Comparison of ENCODE assay signal across 9 mouse cellular contexts in genomic region chr14:13950401-13950800, GRCm38 (mm10). TPM values are rescaled to one million over a fixed set of nuclear protein-coding genes. Genes with fewer than 3 reads are reported as not detected.
DNase-seq lines count a peak whose midpoint lies in the region; ATAC-seq lines count a peak whose summit lies in the region.
"Had no signal": no experiment of that assay in that cellular context is flagged by ENCODE, and none has a peak within 500 bp of the region (broad histone marks: within the 10 kb centered on the region; RNA-seq: fewer than 3 reads in every experiment).

No protein-coding gene starts in this region.

- no peaks in the 10 kb centered on the region for H3K4me1 ChIP-seq in neural tube, embryonic 11.5 days (ENCODE audit: control insufficient read depth, insufficient read depth, low read length)
- no peaks in the 10 kb centered on the region for H3K4me1 ChIP-seq in liver, embryonic 11.5 days (replicated peaks; ENCODE audit: control insufficient read depth, insufficient read depth, low read length)
- H3K4me1 ChIP-seq: heart, embryonic 15.5 days had no signal

- no peak for ATAC-seq in neural tube, embryonic 11.5 days (ENCODE audit: insufficient read depth, low FRiP score, low TSS enrichment)
- ATAC-seq in liver, embryonic 11.5 days (replicated peaks; ENCODE audit: low FRiP score): peak; percentile 74

- no peaks in the 10 kb centered on the region for H3K9me3 ChIP-seq in neural tube, embryonic 11.5 days (ENCODE audit: control insufficient read depth, low read length)
- H3K9me3 ChIP-seq in liver, embryonic 11.5 days (ENCODE audit: control insufficient read depth, low read length): no peaks in the 10 kb centered on the region
- H3K9me3 ChIP-seq: heart, embryonic 15.5 days had no signal

- no peak overlapping the region for H3K4me2 ChIP-seq in neural tube, embryonic 11.5 days (ENCODE audit: low read depth)
- H3K4me2 ChIP-seq in liver, embryonic 11.5 days: no peak overlapping the region
- H3K4me2 ChIP-seq: heart, embryonic 15.5 days had no signal

- H3K36me3 ChIP-seq in neural tube, embryonic 11.5 days (ENCODE audit: control insufficient read depth, insufficient read depth, low read length): 0 out of 2 replicates have a peak, but pooled peaks cover 2% of the 10 kb centered on the region
- peaks cover 13% of the 10 kb centered on the region for H3K36me3 ChIP-seq in liver, embryonic 11.5 days (ENCODE audit: control insufficient read depth, insufficient read depth, low read length)

- no peaks in the 10 kb centered on the region for H3K27me3 ChIP-seq in neural tube, embryonic 11.5 days (ENCODE audit: control insufficient read depth, insufficient read depth, low read length)
- H3K27me3 ChIP-seq in liver, embryonic 11.5 days (replicated peaks; ENCODE audit: control insufficient read depth, insufficient read depth, low read length): no peaks in the 10 kb centered on the region
- H3K27me3 ChIP-seq: heart, embryonic 15.5 days had no signal

- DNase-seq in cerebellum, postnatal 10 days: peak; percentile 53 to 56
- no peak for DNase-seq in cerebellum, adult 11-12 months
- peak; percentile 29 for DNase-seq in neural tube, embryonic 11.5 days (ENCODE audit: low spot score)
- no peak for DNase-seq in neural tube, embryonic 10.5 days (ENCODE audit: extremely low spot score, low spot score)
- DNase-seq in embryo, embryonic 11.5 days (ENCODE audit: low read depth, low spot score): peak; percentile 17
- no peak for DNase-seq in liver, embryonic 11.5 days (ENCODE audit: low spot score)
- peak; percentile 68 for DNase-seq in retina, embryonic 14.5 days (ENCODE audit: low spot score)
- DNase-seq in layer of hippocampus, adult 9-11 months: no peak

- H3K9ac ChIP-seq in neural tube, embryonic 11.5 days (ENCODE audit: low read length): no peak overlapping the region
- H3K9ac ChIP-seq in liver, embryonic 11.5 days (ENCODE audit: low read depth, low read length): no peak overlapping the region
- H3K9ac ChIP-seq: heart, embryonic 15.5 days had no signal

- H3K4me3 ChIP-seq in neural tube, embryonic 11.5 days (ENCODE audit: low read depth, low read length): no peak overlapping the region
- H3K4me3 ChIP-seq in liver, embryonic 11.5 days (ENCODE audit: low read depth, low read length): no peak overlapping the region
- H3K4me3 ChIP-seq: heart, embryonic 15.5 days had no signal

- H3K27ac ChIP-seq in neural tube, embryonic 11.5 days (ENCODE audit: low read depth, low read length): no peak overlapping the region
- H3K27ac ChIP-seq in liver, embryonic 11.5 days (ENCODE audit: low read depth, low read length): no peak overlapping the region
- H3K27ac ChIP-seq: heart, embryonic 15.5 days had no signal

RNA-seq across cellular contexts. Expression of gene Atxn7, which starts 10.8 kb away (rescaled TPM):
- 3.9 and 4.8 TPM in 2 replicates for polyA plus RNA-seq in neural tube, embryonic 11.5 days (2014; fragmentation: Nextera tagmentation; extraction: Ambion mirVana)
- 3.0 and 4.0 TPM in 2 replicates for polyA plus RNA-seq in liver, embryonic 11.5 days (2014; fragmentation: Nextera tagmentation; extraction: Ambion mirVana)

RNA-seq across cellular contexts. Expression of gene Thoc7, which starts 11.3 kb away (rescaled TPM):
- polyA plus RNA-seq in neural tube, embryonic 11.5 days (2014; fragmentation: Nextera tagmentation; extraction: Ambion mirVana): 225 and 238 TPM in 2 replicates
- polyA plus RNA-seq in liver, embryonic 11.5 days (2014; fragmentation: Nextera tagmentation; extraction: Ambion mirVana): 178 and 191 TPM in 2 replicates

RNA-seq across cellular contexts. Expression of gene Gm281, which starts 36.1 kb away (rescaled TPM):
- not detected in 2 replicates for polyA plus RNA-seq in neural tube, embryonic 11.5 days (2014; fragmentation: Nextera tagmentation; extraction: Ambion mirVana)
- polyA plus RNA-seq in liver, embryonic 11.5 days (2014; fragmentation: Nextera tagmentation; extraction: Ambion mirVana): not detected in 2 replicates
- polyA plus RNA-seq: heart, embryonic 15.5 days had no signal

Comparison
In these comparisons a context has a peak if more than half of its experiments do, and no peak if none do; other contexts are left out.
1. DNase-seq: peak in cerebellum, postnatal 10 days (2 of 2), neural tube, embryonic 11.5 days (single experiment), embryo, embryonic 11.5 days (single experiment) and retina, embryonic 14.5 days (single experiment); none in cerebellum, adult 11-12 months (single experiment), neural tube, embryonic 10.5 days (single experiment), liver, embryonic 11.5 days (single experiment) and layer of hippocampus, adult 9-11 months (single experiment).